Mouse (Mus musculus): ENCODE data around the gene Kcnk4. TPM values are rescaled to one million over a fixed set of nuclear protein-coding genes. Genes with fewer than 3 reads are reported as not detected.

The Kcnk4 gene
- polyA plus RNA-seq, 1 experiment = 1.8 TPM

DNA sequence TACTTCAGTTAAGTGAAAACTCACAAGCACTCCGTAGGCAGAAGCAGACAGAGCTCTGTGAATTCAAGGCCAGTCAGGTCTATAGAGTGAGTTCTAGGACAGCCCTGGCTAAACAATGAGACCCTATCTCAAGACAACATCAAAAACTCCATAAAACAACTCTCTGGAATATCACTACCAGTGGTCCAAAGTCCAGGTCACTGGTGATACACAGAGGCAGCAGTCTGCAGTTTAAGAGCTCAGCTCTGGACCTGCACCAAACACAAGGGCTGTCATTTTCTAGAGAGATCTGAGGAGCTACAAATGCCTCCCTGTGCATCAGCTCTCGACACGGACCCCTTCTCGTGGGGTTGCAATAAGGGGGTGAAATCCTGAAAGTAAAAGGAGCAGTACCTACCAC, 16.0 kb downstream of the Kcnk4 start:
- H3K4me3 ChIP-seq (ENCODE audit: control insufficient read depth, insufficient read depth, low read length) = no peak overlapping the region
- no peaks in the 10 kb centered on the region for H3K27me3 ChIP-seq (ENCODE audit: control insufficient read depth, insufficient read depth, low read length)
- 97% methylated on average over 4 of the region's 4 CpGs for WGBS
- peaks cover 17% of the 10 kb centered on the region for H3K4me1 ChIP-seq (replicated peaks; ENCODE audit: control insufficient read depth, insufficient read depth, low read length)
- no peaks in the 10 kb centered on the region for H3K36me3 ChIP-seq (ENCODE audit: control insufficient read depth, insufficient read depth, low read length)
- H3K27ac ChIP-seq (ENCODE audit: control insufficient read depth, insufficient read depth, low read length) = no peak overlapping the region
- TF ChIP-seq CTCF (IDR thresholded peaks at IDR 0.05; ENCODE audit: borderline replicate concordance, control insufficient read depth, extremely low read depth, insufficient read depth, low read length, poor library complexity) = no peak
- no peak for TF ChIP-seq POLR2A (IDR thresholded peaks at IDR 0.05; ENCODE audit: control insufficient read depth, extremely low read depth, insufficient read depth, low read length, poor library complexity)
- no peak for DNase-seq

DNA sequence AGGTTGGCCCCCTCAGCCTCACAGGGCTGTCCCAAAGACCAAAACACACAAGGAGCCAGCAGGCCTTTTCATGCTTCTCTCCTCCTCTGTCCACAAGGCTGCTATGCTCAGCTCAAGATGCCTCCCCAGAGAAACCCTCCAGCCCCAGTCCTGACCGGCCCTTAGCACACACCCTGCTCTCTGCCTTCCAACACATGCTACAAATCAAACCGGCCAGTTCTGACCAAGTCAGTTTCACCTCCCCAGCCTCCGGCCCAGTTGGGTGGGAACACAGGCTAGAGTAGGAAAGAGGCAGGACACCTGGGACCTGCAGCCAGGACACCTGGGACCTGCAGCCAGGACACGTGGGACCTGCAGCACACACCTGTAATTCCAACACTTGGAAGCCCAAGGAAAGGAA, 17.8 kb downstream of the Kcnk4 start:
- Histone ChIP-seq H3K4me1 (replicated peaks; ENCODE audit: control insufficient read depth, insufficient read depth, low read length) (peaks cover 21% of the 10 kb centered on the region), H3K36me3 (ENCODE audit: control insufficient read depth, insufficient read depth, low read length) (peaks cover 4% of the 10 kb centered on the region; the same call in 1 of the 2 replicates), H3K27me3 (ENCODE audit: control insufficient read depth, insufficient read depth, low read length) (no peaks in the 10 kb centered on the region), H3K4me3 (ENCODE audit: control insufficient read depth, insufficient read depth, low read length) (no peak overlapping the region), H3K27ac (ENCODE audit: control insufficient read depth, insufficient read depth, low read length) (no peak overlapping the region)
- 93% methylated on average over 4 of the region's 4 CpGs for WGBS
- DNase-seq = no peak
- TF ChIP-seq POLR2A (IDR thresholded peaks at IDR 0.05; ENCODE audit: control insufficient read depth, extremely low read depth, insufficient read depth, low read length, poor library complexity) (no peak), CTCF (IDR thresholded peaks at IDR 0.05; ENCODE audit: borderline replicate concordance, control insufficient read depth, extremely low read depth, insufficient read depth, low read length, poor library complexity) (no peak)

DNA sequence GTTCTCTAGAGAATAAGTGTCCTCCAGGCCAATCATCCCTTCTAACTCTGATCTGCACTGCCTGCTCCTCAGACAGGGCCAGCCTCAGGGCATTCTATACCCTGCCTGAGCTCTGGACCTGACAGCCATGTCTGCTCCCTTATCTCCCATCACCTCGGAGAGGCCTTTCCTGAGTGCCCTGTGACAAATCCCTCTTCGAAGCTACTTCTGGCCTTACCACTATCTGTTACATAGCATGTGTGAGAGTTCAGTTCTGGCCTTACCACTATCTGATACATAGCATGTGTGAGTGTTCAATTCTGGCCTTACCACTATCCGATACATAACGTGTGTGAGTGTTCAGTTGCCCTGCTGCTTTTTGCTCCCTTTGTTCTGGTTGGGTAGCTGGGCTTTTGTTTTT, 19.0 kb downstream of the Kcnk4 start:
- TF ChIP-seq POLR2A (IDR thresholded peaks at IDR 0.05; ENCODE audit: control insufficient read depth, extremely low read depth, insufficient read depth, low read length, poor library complexity) (no peak), CTCF (IDR thresholded peaks at IDR 0.05; ENCODE audit: borderline replicate concordance, control insufficient read depth, extremely low read depth, insufficient read depth, low read length, poor library complexity) (no peak)
- Histone ChIP-seq H3K36me3 (ENCODE audit: control insufficient read depth, insufficient read depth, low read length) (peaks cover 4% of the 10 kb centered on the region; the same call in 1 of the 2 replicates), H3K27ac (ENCODE audit: control insufficient read depth, insufficient read depth, low read length) (no peak overlapping the region), H3K4me3 (ENCODE audit: control insufficient read depth, insufficient read depth, low read length) (no peak overlapping the region), H3K27me3 (ENCODE audit: control insufficient read depth, insufficient read depth, low read length) (no peaks in the 10 kb centered on the region), H3K4me1 (replicated peaks; ENCODE audit: control insufficient read depth, insufficient read depth, low read length) (peaks cover 19% of the 10 kb centered on the region)
- no peak for DNase-seq
- 95% methylated on average over 4 of the region's 4 CpGs for WGBS

DNA sequence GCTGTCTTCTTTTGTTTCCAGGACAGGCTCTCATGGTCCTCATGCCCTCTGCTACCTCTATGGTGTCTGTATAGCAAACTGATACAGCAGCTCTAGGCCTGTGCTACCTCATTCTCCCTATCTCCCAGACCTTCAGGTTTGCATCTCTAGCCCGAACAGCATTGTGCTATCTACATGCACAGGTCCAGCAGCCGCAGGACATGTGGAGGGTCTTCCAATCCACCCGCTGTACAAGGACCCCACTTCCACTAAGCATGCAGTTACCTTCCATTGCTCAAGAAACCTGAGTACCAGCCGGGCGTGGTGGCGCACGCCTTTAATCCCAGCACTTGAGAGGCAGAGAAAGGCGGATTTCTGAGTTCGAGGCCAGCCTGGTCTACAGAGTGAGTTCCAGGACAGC, 19.8 kb downstream of the Kcnk4 start:
- H3K36me3 ChIP-seq (ENCODE audit: control insufficient read depth, insufficient read depth, low read length) = peaks cover 4% of the 10 kb centered on the region; the same call in 1 of the 2 replicates
- no peak overlapping the region for H3K4me3 ChIP-seq (ENCODE audit: control insufficient read depth, insufficient read depth, low read length)
- H3K27ac ChIP-seq (ENCODE audit: control insufficient read depth, insufficient read depth, low read length) = no peak overlapping the region
- DNase-seq = no peak
- no peaks in the 10 kb centered on the region for H3K27me3 ChIP-seq (ENCODE audit: control insufficient read depth, insufficient read depth, low read length)
- no peak for TF ChIP-seq CTCF (IDR thresholded peaks at IDR 0.05; ENCODE audit: borderline replicate concordance, control insufficient read depth, extremely low read depth, insufficient read depth, low read length, poor library complexity)
- 98% methylated on average over 9 of the region's 9 CpGs for WGBS
- peaks cover 16% of the 10 kb centered on the region for H3K4me1 ChIP-seq (replicated peaks; ENCODE audit: control insufficient read depth, insufficient read depth, low read length)

DNA sequence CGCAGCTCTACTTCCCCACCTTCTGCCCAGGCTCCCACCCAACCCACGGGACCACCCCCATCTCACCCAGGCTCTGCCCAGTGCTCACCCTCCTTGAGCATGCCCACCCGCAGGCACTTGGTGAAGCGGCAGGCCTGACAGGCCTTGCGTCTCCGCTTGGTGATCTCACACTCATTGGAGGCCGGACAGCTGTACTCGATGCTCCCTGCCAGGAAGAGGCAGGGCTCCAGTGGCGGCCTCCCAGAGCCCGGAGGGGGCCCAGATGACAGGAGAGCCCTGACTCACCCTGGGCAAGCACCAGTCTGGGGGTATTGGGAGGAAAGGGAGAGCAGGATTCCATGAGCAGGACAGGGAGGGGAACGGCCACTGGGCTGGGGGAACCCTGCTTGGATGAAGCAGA, 20.3 kb downstream of the Kcnk4 start:
- no peak for TF ChIP-seq POLR2A (IDR thresholded peaks at IDR 0.05; ENCODE audit: control insufficient read depth, extremely low read depth, insufficient read depth, low read length, poor library complexity)
- no peak for TF ChIP-seq CTCF (IDR thresholded peaks at IDR 0.05; ENCODE audit: borderline replicate concordance, control insufficient read depth, extremely low read depth, insufficient read depth, low read length, poor library complexity)
- no peaks in the 10 kb centered on the region for H3K27me3 ChIP-seq (ENCODE audit: control insufficient read depth, insufficient read depth, low read length)
- WGBS = 98% methylated on average over 11 of the region's 11 CpGs
- no peak overlapping the region for H3K27ac ChIP-seq (ENCODE audit: control insufficient read depth, insufficient read depth, low read length)
- H3K4me1 ChIP-seq (replicated peaks; ENCODE audit: control insufficient read depth, insufficient read depth, low read length) = peaks cover 16% of the 10 kb centered on the region
- peaks cover 4% of the 10 kb centered on the region; the same call in 1 of the 2 replicates for H3K36me3 ChIP-seq (ENCODE audit: control insufficient read depth, insufficient read depth, low read length)
- no peak for DNase-seq
- H3K4me3 ChIP-seq (ENCODE audit: control insufficient read depth, insufficient read depth, low read length) = no peak overlapping the region

DNA sequence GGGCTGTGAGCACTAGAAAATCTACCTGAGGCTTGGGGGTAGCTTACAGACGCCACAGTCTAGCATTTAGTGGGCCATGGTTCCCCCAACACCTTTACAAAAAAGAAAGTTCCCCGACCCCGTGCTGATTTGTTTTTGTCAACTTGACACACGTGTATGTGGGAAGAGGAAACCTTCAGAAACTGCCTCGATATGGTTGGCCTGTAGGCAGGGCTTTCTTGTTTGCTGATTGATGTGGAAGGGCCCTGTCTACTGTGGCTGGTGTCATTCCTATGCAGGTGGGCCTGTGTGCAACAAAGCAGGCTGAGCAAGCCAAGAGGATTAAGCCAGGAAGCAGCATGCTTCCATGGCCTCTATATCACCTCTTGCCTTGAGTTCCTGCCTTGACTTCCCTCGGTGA, 21.3 kb downstream of the Kcnk4 start:
- no peak for TF ChIP-seq CTCF (IDR thresholded peaks at IDR 0.05; ENCODE audit: borderline replicate concordance, control insufficient read depth, extremely low read depth, insufficient read depth, low read length, poor library complexity)
- TF ChIP-seq POLR2A (IDR thresholded peaks at IDR 0.05; ENCODE audit: control insufficient read depth, extremely low read depth, insufficient read depth, low read length, poor library complexity) = no peak
- no peak for DNase-seq
- H3K36me3 ChIP-seq (ENCODE audit: control insufficient read depth, insufficient read depth, low read length) = peaks cover 4% of the 10 kb centered on the region; the same call in 1 of the 2 replicates
- no peak overlapping the region for H3K4me3 ChIP-seq (ENCODE audit: control insufficient read depth, insufficient read depth, low read length)
- peaks cover 21% of the 10 kb centered on the region for H3K4me1 ChIP-seq (replicated peaks; ENCODE audit: control insufficient read depth, insufficient read depth, low read length)
- no peak overlapping the region for H3K27ac ChIP-seq (ENCODE audit: control insufficient read depth, insufficient read depth, low read length)
- H3K27me3 ChIP-seq (ENCODE audit: control insufficient read depth, insufficient read depth, low read length) = no peaks in the 10 kb centered on the region
- 21% methylated on average over 6 of the region's 6 CpGs for WGBS

All from thymus, adult 2 months (tissue).